In the genomic region with DNA sequence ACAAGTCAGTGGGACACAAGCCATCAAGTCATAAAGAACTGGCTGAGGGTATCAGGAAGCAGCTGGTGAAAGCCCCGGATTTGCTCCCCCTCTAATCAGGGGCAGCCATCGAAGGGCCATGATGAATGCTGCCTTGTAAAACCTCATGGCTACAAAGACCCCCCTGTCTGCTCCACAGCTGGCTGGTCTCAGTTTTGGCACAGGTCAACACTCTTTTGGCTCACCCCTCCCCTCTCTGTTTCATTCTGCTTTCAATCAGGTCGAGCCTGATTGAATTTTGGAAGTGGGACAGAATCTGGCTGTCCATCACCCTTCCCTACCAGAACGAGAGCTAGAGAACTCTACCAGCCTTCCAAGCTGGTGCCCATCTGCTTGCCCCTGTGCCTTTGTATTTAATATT, we compare ENCODE assay signal across 11 mouse cellular contexts. TPM values are rescaled to one million over a fixed set of nuclear protein-coding genes. Genes with fewer than 3 reads are reported as not detected.
A peak's percentile ranks its signal among the peaks of the same experiment; 100 is the strongest.
DNase-seq lines count a peak whose midpoint lies in the region; ATAC-seq and TF ChIP-seq lines count a peak whose summit lies in the region.
"Had no signal": no experiment of that assay in that cellular context is flagged by ENCODE, and none has a peak within 500 bp of the region (broad histone marks: within the 10 kb centered on the region; RNA-seq: fewer than 3 reads in every experiment).

No protein-coding gene starts in this region.

- no peak overlapping the region for H3K4me2 ChIP-seq in kidney, postnatal 0 days (ENCODE audit: low read length)
- no peak overlapping the region for H3K4me2 ChIP-seq in embryonic facial prominence, embryonic 13.5 days

- TF ChIP-seq CTCF in kidney, postnatal 0 days (IDR thresholded peaks at IDR 0.05; ENCODE audit: low read depth): no peak
- TF ChIP-seq CTCF in kidney, adult 2 months (conservative IDR thresholded peaks at IDR 0.05; ENCODE audit: insufficient read depth, insufficient read length, low read depth, low read length): no peak
- TF ChIP-seq CTCF in brain, embryonic 14.5 days (IDR thresholded peaks at IDR 0.05; ENCODE audit: borderline replicate concordance, extremely low read depth, insufficient read depth, insufficient read length): no peak
- TF ChIP-seq CTCF in cerebellum, adult 2 months (IDR thresholded peaks at IDR 0.05; ENCODE audit: borderline replicate concordance, insufficient read depth, low read depth, low read length): no peak

- WGBS in kidney, postnatal 0 days: 8% methylated on average over 4 of the region's 4 CpGs
- WGBS in kidney, adult 2 months: 26% methylated on average over 4 of the region's 4 CpGs
- WGBS in embryonic facial prominence, embryonic 13.5 days: 26% methylated on average over 4 of the region's 4 CpGs
- 6% methylated on average over 4 of the region's 4 CpGs for WGBS in cerebellum, adult 2 months

- H3K27me3 ChIP-seq in kidney, postnatal 0 days (ENCODE audit: insufficient read depth, low read length): no peaks in the 10 kb centered on the region
- H3K27me3 ChIP-seq in kidney, adult 2 months (replicated peaks; ENCODE audit: control insufficient read depth, insufficient read depth, low read length): no peaks in the 10 kb centered on the region
- no peaks in the 10 kb centered on the region for H3K27me3 ChIP-seq in embryonic facial prominence, embryonic 13.5 days
- no peaks in the 10 kb centered on the region for H3K27me3 ChIP-seq in cerebellum, adult 2 months (ENCODE audit: control insufficient read depth, insufficient read depth, low read length)

- H3K9ac ChIP-seq in kidney, postnatal 0 days (ENCODE audit: low read depth, low read length): no peak overlapping the region
- H3K9ac ChIP-seq in embryonic facial prominence, embryonic 13.5 days: no peak overlapping the region

- peak; percentile 46 for DNase-seq in kidney, postnatal 0 days (ENCODE audit: low spot score)
- no peak for DNase-seq in kidney, adult 2 months
- DNase-seq in brain, embryonic 14.5 days (ENCODE audit: low read depth): peak; percentile 89
- DNase-seq in layer of hippocampus, postnatal 10 days (ENCODE audit: low spot score in 2 of 2): peak; percentile 34 to 57
- no peak for DNase-seq in embryo, embryonic 10 days (ENCODE audit: low spot score)
- DNase-seq in cerebellum, adult 2 months: no peak
- DNase-seq: cerebellum, adult 9-11 months had no signal

- 0 out of 2 replicates have a peak, but pooled peaks have one; percentile 14 for ATAC-seq in kidney, postnatal 0 days (replicated peaks; ENCODE audit: low FRiP score, low read depth)
- peak; percentile 43; the same call in 1 of the 2 replicates for ATAC-seq in embryonic facial prominence, embryonic 13.5 days (ENCODE audit: insufficient number of reproducible peaks, insufficient read depth, low FRiP score, low TSS enrichment, low read depth)
- no peak for ATAC-seq in cerebellum, adult (ENCODE audit: insufficient number of reproducible peaks, low FRiP score, low TSS enrichment)

- 0 out of 2 replicates have a peak, but pooled peaks cover 7% of the 10 kb centered on the region for H3K4me1 ChIP-seq in kidney, postnatal 0 days (replicated peaks; ENCODE audit: insufficient read depth, low read length)
- H3K4me1 ChIP-seq in kidney, adult 2 months (ENCODE audit: control insufficient read depth, insufficient read depth, low read length): no peaks in the 10 kb centered on the region
- peaks cover 6% of the 10 kb centered on the region; the same call in 1 of the 2 replicates for H3K4me1 ChIP-seq in embryonic facial prominence, embryonic 13.5 days
- H3K4me1 ChIP-seq in cerebellum, adult 2 months (ENCODE audit: control insufficient read depth, insufficient read depth, low read length): no peaks in the 10 kb centered on the region

- H3K4me3 ChIP-seq in kidney, postnatal 0 days (replicated peaks; ENCODE audit: low read depth, low read length): no peak overlapping the region
- H3K4me3 ChIP-seq in kidney, adult 2 months (ENCODE audit: insufficient read depth, low read depth, low read length): no peak overlapping the region
- no peak overlapping the region for H3K4me3 ChIP-seq in embryonic facial prominence, embryonic 13.5 days
- H3K4me3 ChIP-seq in cerebellum, adult 2 months (replicated peaks; ENCODE audit: insufficient read depth, low read depth, low read length): no peak overlapping the region

- TF ChIP-seq POLR2A in kidney, adult 2 months (IDR thresholded peaks at IDR 0.05; ENCODE audit: low read depth, low read length): no peak
- no peak for TF ChIP-seq POLR2A in brain, embryonic 14.5 days (IDR thresholded peaks at IDR 0.05; ENCODE audit: borderline replicate concordance, extremely low read depth, insufficient read depth, insufficient read length, poor library complexity, severe bottlenecking)
- no peak for TF ChIP-seq POLR2A in cerebellum, adult 2 months (IDR thresholded peaks at IDR 0.05; ENCODE audit: borderline replicate concordance, insufficient read depth, low read length)

- H3K36me3 ChIP-seq in kidney, postnatal 0 days (ENCODE audit: insufficient read depth, low read length): peaks cover 13% of the 10 kb centered on the region; the same call in 1 of the 2 replicates
- no peaks in the 10 kb centered on the region for H3K36me3 ChIP-seq in kidney, adult 2 months (ENCODE audit: control insufficient read depth, insufficient read depth, low read length)
- H3K36me3 ChIP-seq in embryonic facial prominence, embryonic 13.5 days: peaks cover 19% of the 10 kb centered on the region

- no peaks in the 10 kb centered on the region; the same call in 1 of the 2 replicates for H3K9me3 ChIP-seq in kidney, postnatal 0 days (replicated peaks; ENCODE audit: low read length)
- no peaks in the 10 kb centered on the region for H3K9me3 ChIP-seq in embryonic facial prominence, embryonic 13.5 days

- H3K27ac ChIP-seq in kidney, postnatal 0 days: no peak overlapping the region
- no peak overlapping the region for H3K27ac ChIP-seq in kidney, adult 2 months (ENCODE audit: insufficient read depth, low read depth, low read length)
- peak overlapping the region; percentile 13; the same call in 1 of the 2 replicates for H3K27ac ChIP-seq in embryonic facial prominence, embryonic 13.5 days
- H3K27ac ChIP-seq in cerebellum, adult 2 months (ENCODE audit: insufficient read depth, low read length): no peak overlapping the region
- H3K27ac ChIP-seq: macrophage had no signal

RNA-seq across cellular contexts. Expression of gene Lmcd1, which starts 37.8 kb away (rescaled TPM):
- polyA plus RNA-seq in kidney, postnatal 0 days (2015; fragmentation: Nextera tagmentation; extraction: Ambion mirVana): 34.3 and 34.4 TPM in 2 replicates
- 10.9 and 14.0 TPM in 2 replicates for polyA plus RNA-seq in kidney, adult 2 months (2012; rRNA removed)
- 6.5 and 7.5 TPM in 2 replicates for polyA plus RNA-seq in brain, embryonic 14.5 days (2012; rRNA removed)
- polyA plus RNA-seq in embryonic facial prominence, embryonic 13.5 days (2015; fragmentation: Nextera tagmentation; extraction: Ambion mirVana): 54.9 and 73.0 TPM in 2 replicates
- 1 to 10 TPM; 7.2 to 7.9 TPM for total RNA-seq in layer of hippocampus, postnatal 10 days (2021)
- 2.9 and 3.8 TPM in 2 replicates for polyA plus RNA-seq in cerebellum, adult 2 months (2012; rRNA removed)
- total RNA-seq: neutrophil, adult 5-6 weeks had no signal
- polyA plus RNA-seq: macrophage had no signal

Comparison
In these comparisons a context has a peak if more than half of its experiments do, and no peak if none do; other contexts are left out.
1. DNase-seq: peak in kidney, postnatal 0 days (single experiment), brain, embryonic 14.5 days (single experiment) and layer of hippocampus, postnatal 10 days (2 of 2); none in kidney, adult 2 months (single experiment), embryo, embryonic 10 days (single experiment) and cerebellum, adult 2 months (0 of 2).